ENCODE assay signal across 8 mouse cellular contexts in genomic region chr7:83549951-83550407, GRCm38 (mm10). TPM values are rescaled to one million over a fixed set of nuclear protein-coding genes. Genes with fewer than 3 reads are reported as not detected.
DNase-seq lines count a peak whose midpoint lies in the region; ATAC-seq and TF ChIP-seq lines count a peak whose summit lies in the region.

No protein-coding gene starts in this region.

- peak overlapping the region; percentile 42 for H3K4me2 ChIP-seq in hindbrain, embryonic 13.5 days

- peak; percentile 80 for ATAC-seq in hindbrain, embryonic 13.5 days (ENCODE audit: low FRiP score)
- ATAC-seq in megakaryocyte progenitor cell, adult 5-6 weeks (replicated peaks; ENCODE audit: poor library complexity) = peak; percentile 72
- no peak for ATAC-seq in erythroblast, adult 5-6 weeks (replicated peaks; ENCODE audit: low FRiP score, poor library complexity, severe bottlenecking)

- in situ Hi-C loops in ES-E14 (cut with MboI; ENCODE audit: low sequenced_read_pairs in 2 of 2, unreplicated experiment in 2 of 2) = no loop called here

- no peaks in the 10 kb centered on the region for H3K27me3 ChIP-seq in hindbrain, embryonic 13.5 days

- H3K9me3 ChIP-seq in ES-E14 (ENCODE audit: control insufficient read depth, insufficient read depth, low read depth, low read length) = no peaks in the 10 kb centered on the region
- no peaks in the 10 kb centered on the region for H3K9me3 ChIP-seq in hindbrain, embryonic 13.5 days

- no peaks in the 10 kb centered on the region for H3K4me1 ChIP-seq in ES-E14 (ENCODE audit: control insufficient read depth in 2 of 2, insufficient read depth in 2 of 2, low read length in 2 of 2, poor library complexity in 1 of 2)
- peaks cover 17% of the 10 kb centered on the region for H3K4me1 ChIP-seq in hindbrain, embryonic 13.5 days (replicated peaks)

- no peak overlapping the region for H3K27ac ChIP-seq in ES-E14 (ENCODE audit: insufficient read depth, low read depth, low read length, poor library complexity, severe bottlenecking)
- H3K27ac ChIP-seq in hindbrain, embryonic 13.5 days = peak overlapping the region; percentile 83

- no peak overlapping the region for H3K4me3 ChIP-seq in ES-E14 (ENCODE audit: insufficient read depth in 1 of 2, low read depth in 1 of 2, low read length in 2 of 2, poor library complexity in 1 of 2, severe bottlenecking in 1 of 2)
- H3K4me3 ChIP-seq in hindbrain, embryonic 13.5 days = 0 out of 2 replicates have a peak overlapping the region, but pooled peaks have one; percentile 10

- no peak overlapping the region for H3K9ac ChIP-seq in ES-E14 (ENCODE audit: insufficient read depth, low read depth, low read length, poor library complexity, severe bottlenecking)
- peak overlapping the region; percentile 66 for H3K9ac ChIP-seq in hindbrain, embryonic 13.5 days

- no peaks in the 10 kb centered on the region for H3K36me3 ChIP-seq in ES-E14 (ENCODE audit: control insufficient read depth, insufficient read depth, low read length, poor library complexity, severe bottlenecking)
- no peaks in the 10 kb centered on the region for H3K36me3 ChIP-seq in hindbrain, embryonic 13.5 days

- 33% methylated on average over 5 of the region's 5 CpGs for WGBS in hindbrain, embryonic 13.5 days

- peak; percentile 65 for DNase-seq in kidney, adult 9 months
- no peak for DNase-seq in kidney, adult 18-20 months
- peak; percentile 43 for DNase-seq in ES-E14 (ENCODE audit: low read depth, low spot score)
- peak; percentile 81 for DNase-seq in embryo, embryonic 11 days
- DNase-seq in thymus, postnatal 36 days = no peak

TF ChIP-seq in ES-E14, 5 proteins besides CTCF, POLR2A, EP300 and RAD21:
- TF ChIP-seq ZNF384 (IDR thresholded peaks at IDR 0.05; ENCODE audit: low read depth, low read length) (peak; percentile 99), CHD2 (IDR thresholded peaks at IDR 0.05; ENCODE audit: low read depth, low read length) (no peak), ZC3H11A (IDR thresholded peaks at IDR 0.05; ENCODE audit: borderline replicate concordance, low read depth, low read length) (peak; percentile 52; the same call in 1 of the 2 replicates)

RNA-seq across cellular contexts. Expression of gene Tmc3, which starts 34.7 kb away (rescaled TPM):
- total RNA-seq in ES-E14 (2012; rRNA removed) = 0.80 and 1.3 TPM in 2 replicates
- polyA plus RNA-seq in hindbrain, embryonic 13.5 days (2015; fragmentation: Nextera tagmentation; extraction: Ambion mirVana) = 0.21 and 0.39 TPM in 2 replicates
- total RNA-seq in megakaryocyte progenitor cell, adult 5-6 weeks (2015) = 0.64 TPM in 1 of 2 replicates, not detected in the other
- 0.17 TPM in 1 of 2 replicates, not detected in the other for total RNA-seq in megakaryocyte progenitor cell, adult 5-6 weeks (2017)
- 2.9 and 10.2 TPM in 2 replicates for total RNA-seq in erythroblast, adult 5-6 weeks (2015; ENCODE audit: low replicate concordance)
- 8.8 and 12.2 TPM in 2 replicates for total RNA-seq in erythroblast, adult 5-6 weeks (2017; ENCODE audit: low replicate concordance)

Comparison
In these comparisons a context has a peak if more than half of its experiments do, and no peak if none do; other contexts are left out.
1. DNase-seq: peak in kidney, adult 9 months (single experiment), ES-E14 (single experiment) and embryo, embryonic 11 days (single experiment); none in kidney, adult 18-20 months (single experiment) and thymus, postnatal 36 days (0 of 2).